Mouse (Mus musculus): ENCODE results near the gene Nsrp1.

GRCm38 (mm10) chr11:77089162-77089561 lies 10.9 kb upstream of the Nsrp1 start:
- TF ChIP-seq GATA1 (IDR thresholded peaks at IDR 0.05; ENCODE audit: low read length) (no peak), TAL1 (IDR thresholded peaks at IDR 0.05; ENCODE audit: low read length) (no peak)

All from erythroblast, embryonic 14.5 days (primary cell).